In genomic region chr13:14063013-14063941, GRCm38 (mm10) we compare ENCODE assay signal across 1 mouse cellular context.
TF ChIP-seq lines count a peak whose summit lies in the region.

Arid4b (plus strand) TSS chr13:14063232.
Ggps1 (minus strand) TSS chr13:14063488.

TF ChIP-seq in CH12.LX, 34 proteins besides CTCF, POLR2A, EP300 and RAD21 (continued from another document):
- TF ChIP-seq BHLHE40 (IDR thresholded peaks at IDR 0.05; ENCODE audit: low read depth, low read length) (no peak), USF1 (IDR thresholded peaks at IDR 0.05; ENCODE audit: low read depth, low read length) (no peak), ZNF384 (IDR thresholded peaks at IDR 0.05; ENCODE audit: low read depth, low read length) (no peak), CHD1 (IDR thresholded peaks at IDR 0.05; ENCODE audit: low read depth, low read length) (no peak), MAX (IDR thresholded peaks at IDR 0.05; ENCODE audit: low read length) (peak; percentile 49), USF2 (conservative IDR thresholded peaks at IDR 0.05; ENCODE audit: low read depth, low read length) (no peak), MYC (IDR thresholded peaks at IDR 0.05; ENCODE audit: low read depth, low read length) (peak; percentile 34; the same call in 1 of the 2 replicates), UBTF (IDR thresholded peaks at IDR 0.05; ENCODE audit: low read depth, low read length) (no peak), ETS1 (conservative IDR thresholded peaks at IDR 0.05; ENCODE audit: low read depth, low read length) (no peak), E2F4 (IDR thresholded peaks at IDR 0.05; ENCODE audit: insufficient replicate concordance, low read depth, low read length) (no peak), NRF1 (IDR thresholded peaks at IDR 0.05; ENCODE audit: low read depth, low read length) (peak; percentile 88), MAZ (IDR thresholded peaks at IDR 0.05; ENCODE audit: low read depth, low read length) (peak; percentile 97), GABPA (IDR thresholded peaks at IDR 0.05; ENCODE audit: insufficient replicate concordance, low read depth, low read length) (peak; percentile 43; the same call in 1 of the 2 replicates), SMC3 (IDR thresholded peaks at IDR 0.05; ENCODE audit: low read depth, low read length) (no peak), SIN3A (IDR thresholded peaks at IDR 0.05; ENCODE audit: low read length) (peak; percentile 20; the same call in 1 of the 2 replicates), KAT2A (IDR thresholded peaks at IDR 0.05; ENCODE audit: insufficient replicate concordance, low read length) (peak; percentile 92; the same call in 1 of the 2 replicates), ELF1 (IDR thresholded peaks at IDR 0.05; ENCODE audit: low read depth, low read length) (peak; percentile 63)
